Mouse (Mus musculus): ENCODE measurements around the gene Hccs. TPM values are rescaled to one million over a fixed set of nuclear protein-coding genes. Genes with fewer than 3 reads are reported as not detected.
A peak's percentile ranks its signal among the peaks of the same experiment; 100 is the strongest.
"Not testable (repeated sequence)": the region's sequence is repeated elsewhere in the genome, so short reads cannot be mapped to it uniquely, and the experiment has no call there.

The Hccs gene
- 25.4 to 34.0 TPM (median 32.1 TPM) in 3 replicates for total RNA-seq (2017)

GRCm38 (mm10) chrX:169319945-169320667 lies at the start of gene Hccs:
Hccs (minus strand) TSS chrX:169320372.
- ATAC-seq (replicated peaks; ENCODE audit: insufficient number of reproducible peaks, low FRiP score, low TSS enrichment, poor library complexity, severe bottlenecking), result peak; percentile 98

DNA sequence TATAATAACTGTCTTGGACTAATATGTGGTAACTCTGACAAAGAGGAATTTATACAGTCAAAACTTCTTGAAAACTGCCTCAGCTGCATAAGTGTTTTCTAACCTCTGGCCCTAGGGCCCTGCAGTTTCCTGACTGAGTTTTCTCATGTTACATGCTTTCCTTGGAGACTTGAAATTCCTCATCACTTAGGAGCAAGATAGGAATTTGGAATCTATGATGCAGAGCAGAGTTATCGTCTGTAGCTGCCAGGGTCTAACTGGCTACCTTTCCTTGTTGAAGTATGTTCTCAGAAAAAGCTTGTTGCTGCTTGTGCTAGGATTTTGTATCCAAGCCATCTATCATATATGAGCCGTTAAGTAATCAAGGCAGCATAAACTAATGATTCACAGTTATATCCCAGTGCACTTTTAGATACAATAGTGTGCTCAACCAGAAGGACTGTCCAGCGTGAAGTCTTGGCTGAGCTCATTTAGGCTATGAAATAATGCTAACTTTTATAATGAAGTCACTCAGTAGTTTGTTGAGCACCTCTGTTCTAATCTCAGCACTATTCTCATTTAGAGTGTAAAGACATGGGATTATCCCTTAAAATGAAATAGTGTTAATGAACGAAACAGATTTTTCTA lies 37.1 kb upstream of the Hccs start:
- ATAC-seq (replicated peaks; ENCODE audit: insufficient number of reproducible peaks, low FRiP score, low TSS enrichment, poor library complexity, severe bottlenecking), result no peak

- no peak for ATAC-seq (replicated peaks; ENCODE audit: insufficient number of reproducible peaks, low FRiP score, low TSS enrichment, poor library complexity, severe bottlenecking)
Measured at GRCm38 (mm10) chrX:169338213-169338612, 18.0 kb upstream of the Hccs start.

DNA sequence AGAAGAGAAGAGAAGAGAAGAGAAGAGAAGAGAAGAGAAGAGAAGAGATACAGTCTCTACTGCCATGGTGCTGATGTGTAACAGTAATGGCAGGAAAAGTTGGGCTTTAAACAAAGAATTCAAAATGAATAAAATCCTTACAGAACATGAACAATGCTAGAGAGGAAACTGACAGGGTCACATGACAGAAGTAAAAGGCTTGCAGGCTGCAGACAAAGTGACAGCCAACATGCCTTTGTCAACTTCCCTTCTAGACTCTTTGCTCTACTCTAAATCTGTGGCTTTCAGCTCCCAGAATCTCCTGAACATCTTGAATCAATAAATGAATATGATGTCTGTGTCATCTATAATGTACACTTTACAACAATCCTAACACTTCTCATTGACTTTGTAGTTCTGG lies 17.4 kb upstream of the Hccs start:
- ATAC-seq (replicated peaks; ENCODE audit: insufficient number of reproducible peaks, low FRiP score, low TSS enrichment, poor library complexity, severe bottlenecking), result no peak

DNA sequence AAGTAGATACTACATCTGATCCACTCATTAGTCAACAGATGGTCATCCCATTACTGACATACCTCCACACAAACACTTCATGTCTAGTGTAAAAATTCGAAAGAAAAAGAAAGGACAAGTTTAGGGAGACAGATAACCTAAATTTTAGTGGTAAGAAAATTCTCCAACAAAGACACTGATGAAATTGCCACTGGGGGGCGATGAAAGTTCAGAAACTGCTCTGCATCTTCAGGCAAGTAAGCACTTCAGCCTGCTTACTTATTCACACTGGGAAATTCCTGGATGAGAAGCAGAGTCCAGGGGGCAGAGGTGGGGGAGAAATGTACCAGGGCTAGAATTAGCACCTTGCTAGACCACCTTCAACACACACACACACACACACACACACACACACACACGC lies 12.1 kb upstream of the Hccs start:
- ATAC-seq (replicated peaks; ENCODE audit: insufficient number of reproducible peaks, low FRiP score, low TSS enrichment, poor library complexity, severe bottlenecking), result no peak

GRCm38 (mm10) chrX:169325929-169326595 lies 5.9 kb upstream of the Hccs start:
- no peak for ATAC-seq (replicated peaks; ENCODE audit: insufficient number of reproducible peaks, low FRiP score, low TSS enrichment, poor library complexity, severe bottlenecking)

GRCm38 (mm10) chrX:169320668-169321005 lies 465 bp upstream of the Hccs start:
- not testable (repeated sequence) for ATAC-seq (replicated peaks; ENCODE audit: insufficient number of reproducible peaks, low FRiP score, low TSS enrichment, poor library complexity, severe bottlenecking)

GRCm38 (mm10) chrX:169319066-169319760 lies 959 bp downstream of the Hccs start:
- ATAC-seq (replicated peaks; ENCODE audit: insufficient number of reproducible peaks, low FRiP score, low TSS enrichment, poor library complexity, severe bottlenecking), result no peak

DNA sequence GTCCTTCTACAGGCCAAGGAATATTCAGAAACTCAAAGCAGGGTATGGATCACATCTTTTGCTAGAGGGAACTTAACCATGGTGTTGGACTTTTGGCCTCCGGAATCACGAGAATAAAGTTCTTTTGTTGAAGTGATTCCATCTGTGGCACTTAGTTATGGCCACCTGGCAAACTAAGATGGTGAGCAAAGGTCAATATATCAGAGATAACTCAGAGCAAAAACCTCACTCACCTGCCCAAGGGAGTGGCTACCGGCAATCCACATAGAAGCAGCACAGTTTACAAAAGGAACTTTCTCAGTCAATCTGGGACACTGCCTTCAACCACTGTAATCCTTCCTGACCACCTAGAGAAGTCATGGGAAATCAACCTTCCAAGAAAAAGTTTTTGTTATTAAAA lies 11.6 kb downstream of the Hccs start:
- no peak for ATAC-seq (replicated peaks; ENCODE audit: insufficient number of reproducible peaks, low FRiP score, low TSS enrichment, poor library complexity, severe bottlenecking)

GRCm38 (mm10) chrX:169303945-169304344 lies 16.2 kb downstream of the Hccs start:
- no peak for ATAC-seq (replicated peaks; ENCODE audit: insufficient number of reproducible peaks, low FRiP score, low TSS enrichment, poor library complexity, severe bottlenecking)

DNA sequence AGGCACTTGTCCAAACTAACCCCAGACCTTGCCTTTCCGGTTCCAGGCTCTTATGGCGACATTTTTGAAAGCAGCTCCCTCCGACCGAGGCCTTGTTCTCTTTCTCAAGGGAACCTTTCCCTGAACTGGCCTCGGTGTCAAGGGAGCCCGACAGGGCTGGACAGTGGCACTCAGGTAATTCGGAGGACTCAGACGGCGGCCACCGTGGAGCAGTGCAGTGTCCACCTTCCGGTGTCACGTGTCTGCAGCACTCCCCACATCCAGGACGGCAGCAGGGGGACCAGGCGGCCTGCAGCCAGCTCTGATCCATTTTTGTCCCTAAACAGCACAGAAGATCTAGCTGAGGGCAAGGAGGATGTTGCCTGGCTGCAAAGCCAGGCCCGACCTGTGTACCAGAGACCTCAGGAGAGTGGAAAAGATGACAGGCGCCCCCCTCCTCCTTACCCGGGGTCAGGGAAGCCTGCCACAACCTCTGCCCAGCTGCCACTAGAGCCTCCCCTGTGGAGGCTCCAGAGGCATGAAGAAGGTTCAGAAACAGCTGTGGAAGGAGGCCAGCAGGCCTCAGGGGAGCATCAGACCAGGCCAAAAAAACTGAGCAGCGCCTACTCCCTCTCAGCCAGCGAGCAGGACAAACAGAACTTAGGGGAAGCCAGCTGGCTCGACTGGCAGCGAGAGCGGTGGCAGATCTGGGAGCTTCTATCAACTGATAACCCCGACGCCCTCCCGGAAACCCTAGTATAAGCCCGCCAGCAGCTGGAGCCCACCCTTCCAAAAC lies 17.7 kb downstream of the Hccs start:
- no peak for ATAC-seq (replicated peaks; ENCODE audit: insufficient number of reproducible peaks, low FRiP score, low TSS enrichment, poor library complexity, severe bottlenecking)

DNA sequence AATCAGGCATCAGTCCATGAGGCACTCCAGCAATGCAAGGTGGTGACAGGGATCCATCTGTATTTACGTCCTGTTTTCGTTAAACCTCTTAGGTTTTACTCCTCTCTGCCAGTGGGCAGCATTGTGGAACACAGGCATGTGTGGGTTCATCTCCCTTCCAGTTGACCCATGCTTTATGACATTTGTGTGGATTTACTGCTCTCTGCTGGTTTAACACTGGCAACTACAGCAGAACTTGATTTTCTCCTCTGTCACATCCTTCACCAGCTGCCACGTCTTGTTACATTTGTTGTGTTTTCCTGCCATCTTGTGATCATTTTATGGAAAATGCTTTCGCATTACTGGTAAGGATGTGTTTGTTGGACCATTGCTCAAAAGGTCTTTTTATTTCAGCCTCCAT lies 20.6 kb downstream of the Hccs start:
- ATAC-seq (replicated peaks; ENCODE audit: insufficient number of reproducible peaks, low FRiP score, low TSS enrichment, poor library complexity, severe bottlenecking), result peak; percentile 43; the same call in 1 of the 2 replicates

DNA sequence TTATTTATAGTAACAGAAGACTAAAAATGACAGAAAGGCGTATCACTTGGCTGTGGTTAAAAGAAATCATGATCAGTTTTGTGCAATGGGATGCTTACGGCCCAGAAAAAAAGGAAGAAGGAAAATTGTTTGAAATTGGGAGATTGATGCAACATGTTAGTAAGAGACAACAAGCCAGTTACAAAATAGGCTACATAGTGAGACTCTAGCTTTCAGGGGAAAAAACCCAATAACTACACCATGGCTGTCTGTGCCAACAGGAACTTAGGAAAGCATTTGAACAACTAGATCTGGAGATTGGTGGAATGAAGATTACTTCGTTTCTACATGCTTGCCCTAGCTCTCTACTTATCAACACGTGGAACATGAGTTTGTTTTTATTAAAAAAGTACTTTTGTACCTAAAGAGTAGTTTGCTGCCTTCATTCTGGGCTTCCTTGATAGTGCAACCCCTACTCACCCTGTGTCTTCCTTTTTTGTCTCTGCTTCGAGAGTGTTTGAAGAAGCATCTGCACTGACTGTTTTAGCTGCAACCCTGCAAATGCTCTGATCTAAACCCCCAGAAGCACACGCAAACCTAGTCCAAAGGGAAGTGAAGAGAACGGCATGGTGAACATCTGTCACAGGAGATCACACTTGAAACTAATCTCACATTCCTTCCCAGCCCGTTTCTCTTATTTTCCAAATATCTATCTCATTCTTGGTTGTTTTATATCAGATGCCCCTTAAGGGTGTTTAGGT lies 56.6 kb downstream of the Hccs start:
- ATAC-seq (replicated peaks; ENCODE audit: insufficient number of reproducible peaks, low FRiP score, low TSS enrichment, poor library complexity, severe bottlenecking), result no peak

DNA sequence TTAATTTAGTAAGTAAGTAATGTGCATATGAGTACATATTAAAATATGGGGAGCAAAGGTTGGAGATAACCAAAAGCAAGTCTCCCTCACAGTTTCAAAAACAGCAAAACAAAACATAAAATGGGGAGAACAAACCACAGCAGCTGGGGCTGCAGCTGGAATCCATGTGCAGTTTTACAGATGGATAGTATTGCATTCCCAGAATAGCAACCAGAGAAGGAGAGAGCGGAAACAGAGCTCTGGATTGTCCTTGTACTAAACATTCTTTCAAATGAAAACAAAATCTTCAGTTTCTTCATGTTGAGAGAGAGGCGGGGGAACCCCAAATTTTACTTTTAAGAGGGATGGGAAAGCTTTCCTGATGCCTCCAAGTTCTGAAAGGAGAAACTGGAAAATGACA lies 58.0 kb downstream of the Hccs start:
- ATAC-seq (replicated peaks; ENCODE audit: insufficient number of reproducible peaks, low FRiP score, low TSS enrichment, poor library complexity, severe bottlenecking), result no peak

DNA sequence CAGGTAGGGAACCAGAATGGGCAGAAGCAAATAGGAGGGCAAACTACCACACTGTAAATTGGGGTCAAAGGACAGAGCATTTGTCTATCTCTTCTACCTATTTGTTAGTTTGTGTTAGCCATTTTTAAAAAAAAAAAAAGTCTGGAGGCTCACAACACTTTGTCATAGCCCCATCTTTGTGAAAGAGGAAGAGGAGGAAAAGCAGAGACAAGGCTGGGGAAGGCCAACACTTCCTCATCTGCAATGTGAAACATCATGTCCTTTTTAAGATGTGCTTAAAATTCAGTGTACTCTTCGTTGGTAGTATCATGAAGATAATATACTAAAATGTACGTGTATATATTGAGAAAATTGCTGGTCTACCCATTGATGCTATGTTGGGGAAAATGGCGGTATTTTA lies 59.1 kb downstream of the Hccs start:
- ATAC-seq (replicated peaks; ENCODE audit: insufficient number of reproducible peaks, low FRiP score, low TSS enrichment, poor library complexity, severe bottlenecking), result no peak

GRCm38 (mm10) chrX:169256741-169257140 lies 63.4 kb downstream of the Hccs start:
- no peak for ATAC-seq (replicated peaks; ENCODE audit: insufficient number of reproducible peaks, low FRiP score, low TSS enrichment, poor library complexity, severe bottlenecking)

- ATAC-seq (replicated peaks; ENCODE audit: insufficient number of reproducible peaks, low FRiP score, low TSS enrichment, poor library complexity, severe bottlenecking), result no peak
Measured at GRCm38 (mm10) chrX:169255915-169256314, 64.3 kb downstream of the Hccs start.

GRCm38 (mm10) chrX:169222357-169223062 lies 97.7 kb downstream of the Hccs start:
- no peak for ATAC-seq (replicated peaks; ENCODE audit: insufficient number of reproducible peaks, low FRiP score, low TSS enrichment, poor library complexity, severe bottlenecking)
